Mouse (Mus musculus) heart, embryonic 15.5 days (tissue): ENCODE measurements at regions not wholly inside any gene's neighbourhood (a gene's known extent, or its start where the extent isn't known, plus 50 kb on each side); places are given as distances from the start of the nearest gene placed in this dataset.
A peak's percentile ranks its signal among the peaks of the same experiment; 100 is the strongest.

Experiments
- ATAC-seq: fragments of 200-750 bp; cut with Nextera tagmentation; replicated peaks from 2 replicates; pipeline ENCODE4 v1.8.0; 2017; ENCODE audit warnings: low read depth, moderate TSS enrichment; ENCODE audit not compliant: insufficient number of reproducible peaks, insufficient read depth, low FRiP score
- H3K27ac ChIP-seq: fragments of 300-500 bp; sonication (generic); 2 replicates; pipeline ENCODE4 v1.5.1; 2015; ENCODE audit warnings: mild to moderate bottlenecking, inconsistent platforms
- H3K27me3 ChIP-seq: fragments of 300-500 bp; sonication (generic); 2 replicates; pipeline ENCODE4 v1.6.1; 2015; ENCODE audit warnings: inconsistent platforms
- H3K36me3 ChIP-seq: fragments of 300-500 bp; sonication (generic); 2 replicates; pipeline ENCODE4 v1.6.1; 2015; ENCODE audit warnings: mild to moderate bottlenecking, inconsistent platforms
- H3K4me1 ChIP-seq: fragments of 300-500 bp; sonication (generic); replicated peaks from 2 replicates; pipeline ENCODE4 v1.6.1; 2015; ENCODE audit warnings: inconsistent platforms
- H3K4me2 ChIP-seq: fragments of 300-500 bp; sonication (generic); 2 replicates; pipeline ENCODE4 v1.6.1; 2015; ENCODE audit warnings: inconsistent platforms, mild to moderate bottlenecking, moderate library complexity
- H3K4me3 ChIP-seq: fragments of 300-500 bp; sonication (generic); 2 replicates; pipeline ENCODE4 v1.5.1; 2015; ENCODE audit warnings: mild to moderate bottlenecking, inconsistent platforms
- H3K9ac ChIP-seq: fragments of 300-500 bp; sonication (generic); 2 replicates; pipeline ENCODE4 v1.6.1; 2015; ENCODE audit warnings: mild to moderate bottlenecking, inconsistent platforms
- H3K9me3 ChIP-seq: fragments of 300-500 bp; sonication (generic); replicated peaks from 2 replicates; pipeline ENCODE4 v1.6.1; 2016; ENCODE audit warnings: inconsistent platforms
- WGBS: fragments of 180-500 bp; shearing (Covaris S2); methylation state at CpG from one replicate; pipeline ENCODE4 v1.1.7; 2015; ENCODE audit warnings: mixed read lengths; 5-methylcytosine and 5-hydroxymethylcytosine counted together

GRCm38 (mm10) chr9:49884516-49885343 is 86.0 kb upstream of the Ncam1 start:
- no peaks in the 10 kb centered on the region for H3K27me3 ChIP-seq
- peaks cover 11% of the 10 kb centered on the region for H3K4me1 ChIP-seq
- H3K27ac ChIP-seq = no peak overlapping the region; the same call in 1 of the 2 replicates
- ATAC-seq = peak; percentile 75; the same call in 1 of the 2 replicates
- no peak overlapping the region for H3K9ac ChIP-seq
- no peaks in the 10 kb centered on the region for H3K9me3 ChIP-seq
- H3K4me3 ChIP-seq = no peak overlapping the region
- H3K4me2 ChIP-seq = no peak overlapping the region
- 65% methylated on average over 12 of the region's 12 CpGs for WGBS
- H3K36me3 ChIP-seq = no peaks in the 10 kb centered on the region

GRCm38 (mm10) chr9:49879361-49880128 is 80.8 kb upstream of the Ncam1 start:
- Histone ChIP-seq H3K4me3 (no peak overlapping the region), H3K4me1 (peaks cover 4% of the 10 kb centered on the region)
- WGBS = 44% methylated on average over 3 of the region's 3 CpGs

GRCm38 (mm10) chr9:49874881-49875280 is 76.2 kb upstream of the Ncam1 start:
- no peaks in the 10 kb centered on the region for H3K27me3 ChIP-seq
- H3K27ac ChIP-seq = no peak overlapping the region
- no peak overlapping the region for H3K9ac ChIP-seq
- no peak for ATAC-seq
- WGBS = 70% methylated on average over 2 of the region's 2 CpGs
- H3K4me2 ChIP-seq = no peak overlapping the region
- no peak overlapping the region for H3K4me3 ChIP-seq
- H3K36me3 ChIP-seq = no peaks in the 10 kb centered on the region
- no peaks in the 10 kb centered on the region for H3K9me3 ChIP-seq
- H3K4me1 ChIP-seq = peaks cover 12% of the 10 kb centered on the region

More at GRCm38 (mm10) chr9:49879361-49880128, 80.8 kb upstream of the Ncam1 start:
- Histone ChIP-seq H3K27ac (no peak overlapping the region), H3K4me2 (no peak overlapping the region), H3K27me3 (no peaks in the 10 kb centered on the region), H3K36me3 (no peaks in the 10 kb centered on the region), H3K9ac (no peak overlapping the region), H3K9me3 (no peaks in the 10 kb centered on the region)
- no peak for ATAC-seq

- Histone ChIP-seq H3K36me3 (no peaks in the 10 kb centered on the region), H3K27me3 (no peaks in the 10 kb centered on the region), H3K9ac (no peak overlapping the region), H3K9me3 (no peaks in the 10 kb centered on the region), H3K4me1 (peaks cover 12% of the 10 kb centered on the region), H3K4me2 (peak overlapping the region; percentile 37), H3K27ac (no peak overlapping the region), H3K4me3 (no peak overlapping the region)
- 7% methylated on average over 3 of the region's 3 CpGs for WGBS
- peak; percentile 42 for ATAC-seq
Observed at GRCm38 (mm10) chr9:49873550-49873949, 74.8 kb upstream of the Ncam1 start.

- no peak for ATAC-seq
Observed at GRCm38 (mm10) chr9:49851522-49851921, 52.8 kb upstream of the Ncam1 start.

GRCm38 (mm10) chr9:49849442-49849841 is 50.7 kb upstream of the Ncam1 start:
- Histone ChIP-seq H3K36me3 (no peaks in the 10 kb centered on the region), H3K9me3 (no peaks in the 10 kb centered on the region), H3K4me3 (no peak overlapping the region), H3K4me1 (no peaks in the 10 kb centered on the region), H3K27me3 (no peaks in the 10 kb centered on the region), H3K4me2 (no peak overlapping the region), H3K27ac (no peak overlapping the region), H3K9ac (no peak overlapping the region)
- WGBS = 58% methylated on average over 2 of the region's 2 CpGs
- no peak for ATAC-seq

More at GRCm38 (mm10) chr9:49851522-49851921, 52.8 kb upstream of the Ncam1 start:
- H3K4me3 ChIP-seq = no peak overlapping the region
- no peaks in the 10 kb centered on the region for H3K27me3 ChIP-seq
- WGBS = 88% methylated on average over 3 of the region's 3 CpGs
- no peak overlapping the region for H3K27ac ChIP-seq
- no peaks in the 10 kb centered on the region for H3K9me3 ChIP-seq
- no peaks in the 10 kb centered on the region for H3K36me3 ChIP-seq
- no peaks in the 10 kb centered on the region for H3K4me1 ChIP-seq
- no peak overlapping the region for H3K4me2 ChIP-seq
- H3K9ac ChIP-seq = no peak overlapping the region

GRCm38 (mm10) chr9:49848943-49849342 is 50.2 kb upstream of the Ncam1 start:
- Histone ChIP-seq H3K9ac (no peak overlapping the region), H3K4me1 (no peaks in the 10 kb centered on the region), H3K9me3 (no peaks in the 10 kb centered on the region), H3K27me3 (no peaks in the 10 kb centered on the region), H3K4me3 (no peak overlapping the region), H3K4me2 (no peak overlapping the region), H3K27ac (no peak overlapping the region), H3K36me3 (no peaks in the 10 kb centered on the region)
- no peak for ATAC-seq
- 30% methylated on average over 6 of the region's 6 CpGs for WGBS
